Mouse (Mus musculus) kidney, adult 9 months (tissue): ENCODE measurements around the gene Kcnj6.
A peak's percentile ranks its signal among the peaks of the same experiment; 100 is the strongest.

Experiments
- DNase-seq: peaks from one replicate; pipeline ENCODE4 v3.0.0; 2022

Kcnj6 gene

DNA sequence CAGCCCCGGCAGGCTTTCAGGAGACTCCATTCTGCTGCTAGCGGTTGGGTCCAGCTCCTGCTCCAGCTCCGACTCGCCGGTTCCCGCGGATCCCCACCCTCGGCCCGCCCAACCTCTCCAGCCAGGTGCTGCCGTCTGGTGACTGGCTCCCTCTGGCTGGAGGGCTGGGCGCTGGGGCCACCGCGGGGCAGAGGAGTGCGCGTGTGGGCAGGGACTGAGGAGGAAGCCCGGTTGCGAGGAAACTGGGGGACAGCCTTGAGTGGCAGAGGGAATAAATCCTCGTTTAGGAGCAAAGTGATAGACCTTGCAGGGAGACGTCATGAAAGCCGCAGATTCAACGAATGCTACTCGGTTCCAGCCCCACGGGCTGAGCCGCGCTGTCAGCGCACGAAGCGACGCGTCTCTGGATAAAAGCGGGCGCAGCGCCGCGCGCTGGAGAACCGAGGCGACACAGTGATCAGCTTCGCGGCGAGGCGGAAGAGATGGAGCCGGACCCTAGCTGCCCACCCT lies at the start of gene Kcnj6:
TSS of gene Kcnj6 (minus strand) at position 362 of the 510 bp plus-strand sequence.
- no peak for DNase-seq

DNA sequence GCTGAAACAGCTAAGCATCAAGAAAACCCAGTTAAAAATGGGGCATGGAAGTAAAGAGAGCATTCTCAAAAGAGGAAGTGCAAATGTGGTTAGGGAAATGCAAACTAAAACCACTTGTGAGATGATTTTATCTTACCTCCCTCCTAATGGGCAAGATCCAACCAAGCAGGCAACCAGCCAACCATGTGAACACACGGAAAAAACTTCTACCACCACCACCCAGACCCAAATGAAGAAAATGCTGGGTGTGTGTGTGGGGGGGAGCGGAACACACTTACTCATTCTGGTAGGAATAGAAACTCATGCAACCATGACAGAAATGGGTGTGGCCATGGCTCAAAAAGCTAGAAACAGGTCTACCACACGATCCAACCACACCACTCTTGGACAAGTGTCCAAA lies 12.4 kb upstream of the Kcnj6 start:
- DNase-seq, result no peak

DNA sequence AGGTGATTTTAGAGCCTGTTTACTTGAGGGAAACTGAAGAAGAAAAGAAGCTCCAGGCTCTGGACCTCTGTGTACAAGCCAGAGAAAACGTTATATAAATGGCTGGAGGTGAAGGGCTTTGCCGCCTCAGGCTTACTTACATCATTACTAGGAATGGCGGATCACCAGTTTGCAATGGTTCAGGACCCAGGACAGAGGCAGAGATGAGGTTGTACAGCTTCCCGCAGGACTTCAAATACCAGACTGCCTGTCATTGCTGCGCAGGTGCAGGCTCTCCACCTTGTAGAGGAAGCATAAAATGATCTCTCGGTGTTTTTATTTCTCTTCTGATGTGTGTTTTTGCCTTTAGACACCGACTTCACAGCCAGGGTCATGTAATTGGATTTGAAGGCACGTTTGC lies 7.1 kb upstream of the Kcnj6 start:
- no peak for DNase-seq

DNA sequence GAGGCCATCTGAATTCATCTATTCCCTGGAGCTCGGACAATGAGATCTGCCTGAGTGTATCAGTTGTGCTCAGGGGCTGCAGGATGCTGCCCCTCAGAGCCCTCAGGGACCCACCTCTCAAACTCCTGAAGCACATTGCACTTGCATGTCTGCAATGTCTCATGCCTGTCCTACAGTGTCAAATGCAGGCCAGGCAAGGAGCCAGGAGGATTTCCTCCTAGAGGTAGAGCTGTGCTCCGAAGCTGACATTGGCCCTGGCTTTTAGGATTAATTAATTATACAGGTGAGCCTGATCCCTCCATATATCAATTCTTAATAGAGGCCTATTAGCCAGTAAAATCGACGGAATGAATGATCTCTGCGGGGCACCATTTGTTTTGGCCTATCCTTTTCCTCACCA lies 2.0 kb upstream of the Kcnj6 start:
- DNase-seq, result no peak

DNA sequence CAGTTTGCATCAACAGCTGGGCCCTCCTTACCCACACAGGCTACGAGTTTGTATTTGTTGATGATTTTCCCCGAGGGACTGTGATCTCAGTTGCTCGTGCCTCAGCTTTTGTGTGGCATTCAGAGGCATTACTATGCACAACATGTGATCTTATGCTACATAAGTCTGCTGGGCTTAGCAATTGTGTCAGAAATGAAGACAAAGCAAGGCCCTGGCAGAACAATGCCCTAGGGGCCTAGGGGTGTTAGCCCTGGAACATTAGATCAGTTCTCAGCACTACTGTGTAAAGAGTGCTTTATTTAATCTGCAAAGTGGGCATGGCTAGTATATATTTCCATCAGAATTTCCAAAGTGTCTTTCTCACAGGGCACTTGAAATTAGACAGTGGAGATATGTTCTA lies 1.5 kb upstream of the Kcnj6 start:
- DNase-seq, result no peak

DNA sequence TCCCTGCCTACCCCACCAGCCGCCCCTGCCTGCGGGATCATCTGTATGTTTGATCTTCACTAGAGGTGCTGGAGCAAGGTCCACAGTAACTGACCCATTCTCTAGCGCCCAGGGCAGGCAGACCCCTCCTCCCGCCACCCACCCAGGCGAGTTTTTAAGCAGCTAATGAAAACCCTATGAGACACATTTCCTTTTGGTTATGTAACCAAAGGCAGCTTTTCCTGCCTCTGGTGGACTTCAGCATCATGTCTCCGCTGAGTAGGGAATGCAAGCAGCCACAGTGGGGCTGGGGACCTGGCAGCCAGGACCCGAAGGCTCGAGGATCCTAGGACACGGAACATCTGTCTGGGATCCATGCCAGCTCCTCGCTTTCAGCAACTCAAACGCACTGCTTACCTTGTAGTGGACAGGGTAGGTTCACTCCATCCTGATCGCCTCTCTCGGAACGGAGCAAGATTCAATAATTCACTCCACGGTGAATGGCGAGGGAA lies 665 bp downstream of the Kcnj6 start:
- no peak for DNase-seq

DNA sequence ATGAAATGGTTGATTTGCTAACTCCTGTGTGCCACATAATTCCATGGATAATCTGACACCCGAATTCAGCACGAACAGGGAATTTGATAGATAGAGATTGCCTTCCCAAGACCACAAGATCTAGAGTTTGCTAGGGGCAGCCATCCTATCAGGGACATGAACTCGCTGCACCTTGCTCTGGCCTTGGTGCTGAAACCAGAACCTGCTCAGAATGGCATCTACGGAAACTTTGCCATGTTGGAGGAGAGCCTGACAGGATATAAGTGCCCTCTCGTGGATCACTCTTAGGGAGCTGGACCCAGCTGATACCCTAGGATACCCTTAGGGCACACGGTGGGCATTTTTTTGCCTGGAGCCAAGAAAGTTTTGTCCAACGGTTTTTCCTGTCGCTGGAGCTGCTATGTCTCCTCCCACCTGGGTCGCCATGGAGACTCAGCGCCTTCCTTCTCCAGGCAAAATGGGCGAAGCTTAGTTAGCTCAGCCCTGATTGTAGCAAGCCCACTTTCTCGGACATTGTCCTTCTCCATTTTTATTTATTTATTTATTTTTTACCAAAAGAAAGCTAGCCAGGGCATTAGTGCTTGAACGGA lies 1.9 kb downstream of the Kcnj6 start:
- peak; percentile 18 for DNase-seq

DNA sequence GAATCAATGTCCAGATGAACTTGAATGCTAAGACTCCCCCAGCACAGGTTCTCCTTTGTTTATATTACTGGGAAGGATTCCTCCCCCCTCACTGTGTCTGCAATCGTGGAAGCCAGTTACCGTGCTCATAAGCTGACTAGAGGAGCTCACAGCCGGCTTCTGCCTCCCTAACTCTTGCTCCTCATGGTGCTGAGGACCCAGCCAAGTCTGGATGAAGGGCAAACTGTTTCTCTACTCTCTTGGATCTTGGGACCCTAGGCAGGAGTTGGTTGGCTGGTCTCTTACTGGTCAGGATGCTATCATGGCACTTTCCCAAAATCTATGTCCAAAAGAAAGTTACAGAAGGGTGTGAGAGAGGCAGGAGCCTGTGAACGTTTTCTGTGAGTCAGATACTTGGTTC lies 2.6 kb downstream of the Kcnj6 start:
- no peak for DNase-seq

DNA sequence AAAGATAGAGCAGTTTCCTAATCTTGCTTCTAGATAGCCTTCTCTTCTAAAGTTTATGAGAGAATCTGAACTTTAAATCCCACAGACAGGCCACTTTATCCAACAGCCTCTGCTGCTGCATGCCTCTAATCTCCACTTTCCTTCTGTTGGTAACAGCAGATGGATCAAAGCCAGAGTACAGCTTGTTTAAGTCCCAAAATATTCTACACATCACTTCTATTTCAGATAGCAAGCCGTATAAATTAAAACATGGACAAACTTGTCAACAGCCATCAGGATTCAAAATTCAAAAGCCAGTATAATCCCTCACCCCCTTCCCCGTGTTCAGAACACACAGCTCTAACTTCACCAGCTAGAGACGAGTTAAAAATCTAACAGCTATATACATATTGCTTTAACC lies 3.4 kb downstream of the Kcnj6 start:
- no peak for DNase-seq

DNA sequence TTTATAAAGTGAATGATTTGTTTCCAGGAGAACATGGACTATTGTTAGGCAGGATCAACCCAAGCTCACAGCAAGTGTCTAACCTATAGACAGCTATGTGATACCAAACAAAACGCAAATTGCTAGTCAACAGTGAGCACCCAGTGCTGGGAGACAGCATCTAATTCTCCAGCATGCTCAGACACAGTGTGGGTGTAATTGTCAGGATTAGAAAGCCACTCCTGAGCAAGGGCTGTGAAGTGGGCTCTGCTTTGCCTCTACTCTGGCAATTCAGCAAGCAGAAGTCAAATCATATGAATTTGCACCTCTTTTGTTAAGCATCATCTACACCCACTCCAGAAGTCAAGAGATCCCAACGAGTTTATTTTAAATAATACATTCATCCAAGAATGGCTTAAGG lies 7.4 kb downstream of the Kcnj6 start:
- DNase-seq, result no peak

DNA sequence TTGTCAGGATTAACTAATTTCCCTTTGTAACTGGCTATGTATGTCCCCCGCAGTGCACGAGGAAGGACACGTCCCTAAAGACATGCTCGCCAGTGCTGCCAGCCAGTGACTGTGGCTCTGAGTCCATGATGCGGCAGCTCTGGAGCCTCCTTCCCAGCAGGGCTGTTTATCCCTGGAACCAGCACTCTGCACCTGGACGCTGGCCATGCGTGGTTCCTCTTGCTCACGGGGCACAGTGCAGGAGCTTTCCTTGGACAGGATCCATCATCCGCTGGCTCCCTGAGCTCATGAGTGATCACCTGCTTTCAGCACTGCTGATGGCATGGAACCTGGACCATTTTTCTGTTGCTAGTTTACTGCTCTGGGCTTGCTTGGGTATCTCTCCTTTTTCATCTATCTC lies 10.8 kb downstream of the Kcnj6 start:
- DNase-seq, result peak; percentile 13

DNA sequence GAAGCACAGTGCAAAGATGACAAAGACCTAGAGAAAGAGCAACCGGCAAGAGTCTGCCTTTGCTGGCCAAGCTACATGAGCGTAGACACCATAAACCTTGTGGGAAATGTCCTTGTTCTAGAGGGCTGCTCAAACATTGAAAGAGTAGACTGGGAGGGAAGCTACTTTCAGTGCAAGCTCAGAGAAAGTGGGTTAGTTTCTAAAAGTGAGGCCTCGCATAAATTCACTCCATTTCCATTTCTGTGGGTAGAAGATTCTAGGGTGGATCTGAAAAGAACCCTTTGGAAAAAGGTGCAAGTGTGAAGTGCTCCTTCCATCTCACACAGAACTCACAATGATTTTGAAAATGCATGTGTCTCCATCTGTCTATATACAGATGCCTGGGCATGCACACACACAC lies 13.2 kb downstream of the Kcnj6 start:
- DNase-seq, result no peak

DNA sequence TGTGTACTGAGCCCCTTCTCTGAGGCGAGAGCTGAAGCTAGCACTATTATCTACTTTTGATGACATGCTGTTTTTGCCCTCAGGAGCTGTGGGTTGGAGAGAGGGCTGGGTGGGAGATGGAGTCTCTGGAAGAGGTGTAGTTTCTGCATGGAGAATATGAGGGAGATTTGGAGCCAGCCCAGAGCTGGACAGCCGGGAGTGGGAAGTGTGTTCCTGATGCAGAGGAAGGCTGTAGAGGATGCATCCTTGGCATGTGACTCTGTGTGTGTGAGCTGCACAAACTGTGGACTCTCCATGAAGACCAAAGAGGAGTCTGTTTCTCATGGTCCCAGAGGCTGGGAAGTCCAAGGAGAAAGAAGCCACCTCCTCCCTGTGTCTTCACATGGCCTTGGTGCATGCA lies 17.1 kb downstream of the Kcnj6 start:
- DNase-seq, result no peak

DNA sequence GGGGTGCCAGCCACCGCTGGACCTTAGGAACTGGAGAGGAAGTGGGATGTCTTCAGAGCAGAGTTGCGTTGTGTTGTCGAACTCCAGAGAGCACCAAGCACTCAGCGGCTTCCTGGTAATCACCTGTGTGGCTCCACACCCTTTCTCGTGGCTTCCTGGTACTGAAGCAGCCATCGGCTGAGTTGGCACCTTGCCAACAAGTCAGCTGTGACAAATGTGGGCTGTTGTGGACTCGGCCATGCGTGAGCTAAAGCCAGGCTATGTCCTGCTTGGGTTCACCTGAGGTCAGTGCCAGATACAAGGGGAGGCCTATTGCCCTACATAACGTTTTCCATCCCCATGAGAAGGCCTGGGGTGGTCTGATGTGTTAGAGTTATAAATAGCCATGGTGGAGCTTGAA lies 18.0 kb downstream of the Kcnj6 start:
- peak; percentile 26 for DNase-seq

DNA sequence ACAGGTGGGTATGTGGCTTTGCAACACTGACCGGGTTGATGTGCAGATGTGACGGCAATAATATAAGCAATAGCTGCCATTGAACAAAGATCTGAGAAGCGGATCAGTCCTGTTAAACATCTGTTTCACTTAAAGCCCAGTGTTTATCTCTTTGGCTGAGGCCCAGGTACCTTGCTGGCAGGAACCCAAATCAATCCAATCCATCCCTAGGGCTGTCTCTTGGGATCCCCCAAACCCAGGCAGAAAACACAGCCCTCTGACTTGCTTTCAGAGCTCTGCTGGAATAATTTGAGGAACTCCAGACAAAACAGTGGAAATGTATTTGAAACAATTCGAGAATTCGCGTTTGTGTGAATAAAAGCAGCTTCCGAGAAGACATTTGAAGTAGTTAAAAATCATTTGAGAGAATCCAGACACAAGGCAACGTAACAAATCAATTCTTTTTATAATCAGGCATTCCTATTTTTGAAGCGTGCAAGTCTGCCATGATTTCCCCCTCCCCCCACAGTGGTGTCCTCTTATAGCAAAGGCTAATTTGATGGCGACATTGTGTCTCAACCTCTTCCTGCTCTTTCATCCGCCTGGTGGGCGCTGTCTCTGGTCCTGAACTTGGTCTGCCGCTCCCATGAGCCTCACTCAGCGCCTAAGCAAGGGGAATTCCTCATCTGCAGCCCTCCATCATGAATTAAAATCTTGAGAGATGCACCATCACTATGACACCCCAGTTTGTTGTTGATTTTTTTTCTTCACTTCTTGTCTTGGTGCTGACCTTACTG lies 25.2 kb downstream of the Kcnj6 start:
- DNase-seq, result peak; percentile 8

DNA sequence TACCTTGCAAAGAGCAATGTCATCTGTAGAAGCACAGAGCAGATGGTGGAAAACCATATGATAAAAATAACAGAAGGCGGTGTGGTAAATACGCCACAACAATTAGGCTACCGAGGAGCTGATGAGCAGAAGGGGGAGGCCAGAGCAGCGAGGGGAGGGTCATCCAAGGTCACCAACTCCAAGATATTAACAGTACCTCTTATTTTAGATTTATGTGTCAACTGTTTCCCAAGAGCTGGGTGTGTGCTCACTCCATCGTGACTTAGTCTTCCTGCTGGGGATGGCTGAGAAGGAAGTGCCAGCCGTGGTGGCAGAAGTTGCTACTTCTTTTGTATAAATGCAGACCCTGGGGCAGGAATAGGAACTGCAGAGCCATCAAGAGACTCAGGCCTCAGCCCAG lies 28.6 kb downstream of the Kcnj6 start:
- DNase-seq, result no peak

DNA sequence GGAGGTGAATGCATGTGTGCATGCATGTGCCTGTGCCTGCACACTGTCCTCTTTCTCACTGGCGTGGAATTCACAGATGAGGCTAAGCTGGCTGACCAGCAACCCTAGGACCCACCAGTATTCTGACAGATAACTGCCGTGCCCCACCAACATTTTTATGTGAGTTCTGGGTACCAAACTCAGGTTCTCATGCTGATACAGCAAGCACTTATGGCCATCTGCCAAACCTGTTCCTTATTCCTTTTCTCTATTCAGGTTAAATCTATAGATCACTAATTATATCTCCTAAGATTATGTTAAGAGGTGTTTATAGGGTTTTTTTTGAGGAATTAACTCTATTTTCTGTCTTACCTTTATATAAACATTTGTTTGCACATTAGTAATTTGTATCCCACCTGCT lies 29.0 kb downstream of the Kcnj6 start:
- DNase-seq, result no peak

DNA sequence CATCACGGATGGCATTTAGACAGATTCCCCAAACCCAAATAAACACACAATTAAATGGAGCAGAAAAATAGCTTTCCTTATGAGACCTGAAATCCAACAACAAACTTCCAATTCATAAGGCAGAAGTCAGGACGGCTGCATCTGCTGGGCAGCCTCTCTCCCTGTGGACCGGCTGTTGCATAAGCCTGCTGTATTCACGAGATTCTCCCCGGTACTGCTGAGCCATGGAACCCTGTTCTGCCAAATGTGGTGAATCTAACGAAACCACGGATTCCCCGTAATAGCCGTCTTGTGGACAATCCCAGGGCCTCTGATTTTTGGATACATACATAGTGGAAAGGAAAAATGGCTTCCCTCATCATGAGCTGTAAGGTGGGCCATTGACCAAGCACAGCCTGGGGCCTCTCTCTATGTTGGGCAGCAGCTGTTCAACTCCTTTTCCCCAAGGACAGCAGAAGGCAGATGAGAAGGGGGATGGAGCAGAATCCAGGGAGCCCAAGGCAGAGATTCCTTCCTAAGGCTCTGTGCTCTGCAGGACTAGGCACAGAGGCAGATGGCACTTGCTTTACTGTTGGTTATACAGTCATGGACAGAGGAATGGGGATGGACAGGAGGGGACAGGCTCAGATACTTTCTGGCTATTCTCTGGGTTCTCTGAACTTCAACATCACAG lies 40.2 kb downstream of the Kcnj6 start:
- no peak for DNase-seq

DNA sequence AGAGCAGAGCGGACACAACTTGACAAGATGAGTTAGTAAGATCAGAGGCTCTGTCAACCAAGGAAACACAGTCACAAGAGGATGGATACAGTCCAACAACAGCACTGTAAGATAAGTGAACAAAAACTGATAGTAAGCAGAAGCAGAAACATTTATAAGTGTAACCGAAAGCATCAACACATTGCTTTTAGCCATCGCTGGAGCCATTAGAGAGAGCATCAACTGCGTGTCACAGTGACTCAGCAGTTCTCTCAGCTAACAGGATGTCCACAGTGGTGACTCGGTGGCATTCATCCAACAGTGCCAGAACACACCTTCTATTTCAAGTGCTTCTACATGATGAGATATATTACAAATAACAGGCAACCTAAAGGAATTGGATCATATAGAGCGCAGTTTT lies 41.1 kb downstream of the Kcnj6 start:
- no peak for DNase-seq

DNA sequence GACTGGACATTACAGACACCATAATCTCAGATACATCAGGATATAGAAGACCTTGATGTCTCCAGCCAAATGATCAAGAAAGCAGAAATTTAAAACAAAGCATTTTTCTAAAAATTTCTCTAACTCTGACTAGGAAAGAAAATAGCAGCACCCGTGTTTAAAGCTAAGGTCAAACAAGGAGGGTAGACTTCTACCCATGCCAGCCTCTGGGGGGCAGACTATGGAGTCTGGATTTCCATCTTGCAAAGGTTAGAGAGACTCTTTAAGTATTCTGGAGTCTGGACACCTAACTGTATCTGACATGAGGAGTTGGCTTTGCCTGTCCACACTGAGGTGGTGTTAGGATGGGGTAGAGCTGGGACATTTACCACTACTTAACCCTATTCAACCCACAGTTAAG lies 44.2 kb downstream of the Kcnj6 start:
- no peak for DNase-seq

DNA sequence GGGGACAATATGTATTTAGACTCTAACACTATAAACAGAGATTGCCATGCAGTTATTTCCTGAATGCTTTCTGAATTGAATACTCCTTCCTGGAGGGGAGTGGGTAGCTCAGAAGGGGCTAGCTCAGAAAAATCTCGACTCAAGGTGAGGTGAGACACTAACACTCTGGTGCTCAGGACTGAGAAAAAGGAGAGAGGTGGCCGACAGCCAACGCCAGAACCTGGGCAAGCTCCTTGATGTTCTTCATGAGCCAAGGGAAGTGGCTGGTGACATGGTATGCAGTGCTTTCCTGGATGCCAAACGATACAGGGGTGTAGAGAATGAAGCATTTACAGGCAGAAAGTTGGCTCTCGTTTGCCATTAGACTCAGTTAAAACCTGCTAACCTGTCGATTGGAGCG lies 48.3 kb downstream of the Kcnj6 start:
- no peak for DNase-seq

DNA sequence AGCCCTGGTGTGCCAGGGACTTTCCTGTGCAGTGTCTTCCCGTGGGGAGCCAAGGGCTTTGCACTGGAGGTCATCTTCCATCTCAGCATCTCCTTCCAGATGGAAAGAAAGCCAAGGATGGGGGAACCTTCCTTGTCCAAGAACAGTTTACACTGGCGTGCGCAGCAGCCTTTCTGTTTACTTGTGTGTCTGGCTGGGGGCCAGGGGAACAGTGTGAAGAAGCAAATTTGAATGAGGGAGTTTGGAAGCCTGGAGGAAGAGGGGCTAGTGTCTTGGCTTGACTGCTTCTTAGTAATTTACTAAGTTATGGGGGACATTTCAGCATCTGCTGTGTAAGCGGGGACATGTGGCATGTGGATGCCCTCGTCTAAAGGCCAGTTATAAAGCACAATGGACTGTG lies 50.7 kb downstream of the Kcnj6 start:
- no peak for DNase-seq

DNA sequence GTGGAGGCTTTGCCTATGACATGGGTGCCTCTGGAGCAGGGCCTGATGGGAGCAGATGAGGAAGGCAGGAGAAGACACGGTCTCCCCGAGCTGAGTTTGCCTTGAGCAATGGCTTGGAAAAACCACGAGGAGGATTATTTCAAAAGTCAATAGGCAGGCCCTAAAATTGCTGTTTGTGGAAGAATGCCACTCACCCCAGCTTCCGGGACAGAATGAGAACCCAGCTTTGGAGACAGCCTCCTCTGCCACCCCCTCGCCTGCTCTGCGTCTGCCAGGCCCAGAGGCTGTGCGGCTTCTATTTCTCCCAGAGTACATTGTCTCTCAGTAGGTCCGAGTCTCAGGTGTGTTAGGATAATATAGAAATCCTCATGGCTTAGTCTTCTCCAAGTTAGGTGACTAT lies 64.8 kb downstream of the Kcnj6 start:
- DNase-seq, result no peak
